Mouse (Mus musculus) liver, embryonic 14.5 days (tissue): ENCODE measurements around the gene Olfr266. TPM values are rescaled to one million over a fixed set of nuclear protein-coding genes. Genes with fewer than 3 reads are reported as not detected.

Experiments
- ATAC-seq: fragments of 200-750 bp; cut with Nextera tagmentation; 2 replicates; pipeline ENCODE4 v1.8.0; 2017; ENCODE audit warnings: moderate number of reproducible peaks, mild to moderate bottlenecking, moderate library complexity; ENCODE audit not compliant: insufficient read depth
- DNase-seq, 3 experiments: peaks; one replicate each; pipeline ENCODE4 v3.0.0-alpha.2; 2012 to 2013; ENCODE audit warnings: low read depth in 3 of 3, low spot score in 3 of 3
- H3K27ac ChIP-seq: fragments of 300-500 bp; sonication (generic); 2 replicates; pipeline ENCODE4 v1.5.1; 2014; ENCODE audit warnings: moderate library complexity, mild to moderate bottlenecking, control low read depth, inconsistent platforms
- H3K27me3 ChIP-seq: fragments of 300-500 bp; sonication (generic); 2 replicates; pipeline ENCODE4 v1.6.1; 2014; ENCODE audit warnings: mild to moderate bottlenecking, low read length, moderate library complexity; ENCODE audit not compliant: control insufficient read depth, insufficient read depth
- H3K36me3 ChIP-seq: fragments of 300-500 bp; sonication (generic); replicated peaks from 2 replicates; pipeline ENCODE4 v1.6.1; 2014; ENCODE audit warnings: low read depth; ENCODE audit not compliant: control insufficient read depth, insufficient read depth
- H3K4me1 ChIP-seq, 2 experiments: fragments of 200-500 bp in 1 of 2; fragments of 300-500 bp in 1 of 2; sonication (generic) in 1 of 2; replicated peaks; 2 replicates each; pipeline ENCODE4 v1.6.1; 2012 to 2014; ENCODE audit warnings: antibody characterized with exemption in 1 of 2, inconsistent platforms in 1 of 2, low read length in 1 of 2; ENCODE audit not compliant: control insufficient read depth in 2 of 2, insufficient read depth in 2 of 2
- H3K4me2 ChIP-seq: fragments of 300-500 bp; sonication (generic); 2 replicates; pipeline ENCODE4 v1.6.1; 2014; ENCODE audit warnings: low read depth, mild to moderate bottlenecking, control low read depth, moderate library complexity
- H3K4me3 ChIP-seq, 2 experiments: fragments of 200-500 bp in 1 of 2; fragments of 300-500 bp in 1 of 2; sonication (generic) in 1 of 2; 2 replicates each; pipeline ENCODE4 v1.5.1; 2012 to 2014; ENCODE audit warnings: low read depth in 2 of 2, low read length in 2 of 2, mild to moderate bottlenecking in 2 of 2, control low read depth in 1 of 2, inconsistent platforms in 1 of 2, moderate library complexity in 1 of 2; ENCODE audit not compliant: insufficient read depth in 1 of 2
- H3K9ac ChIP-seq: fragments of 300-500 bp; sonication (generic); replicated peaks from 2 replicates; pipeline ENCODE4 v1.6.1; 2014; ENCODE audit warnings: mild to moderate bottlenecking, control low read depth, moderate library complexity
- H3K9me3 ChIP-seq: fragments of 300-500 bp; sonication (generic); 2 replicates; pipeline ENCODE4 v1.6.1; 2016; ENCODE audit warnings: low read length, mixed read lengths; ENCODE audit not compliant: control insufficient read depth
- CTCF ChIP-seq: IDR thresholded peaks from 2 replicates; pipeline ENCODE4 v1.5.1; 2016; ENCODE audit warnings: antibody characterized with exemption, low read depth, control low read depth
- EP300 ChIP-seq: IDR thresholded peaks from 2 replicates; pipeline ENCODE4 v1.6.1; 2016; ENCODE audit warnings: antibody characterized with exemption, low read depth
- WGBS: fragments of 180-500 bp; shearing (Covaris S2); extraction: QIAGEN DNeasy Blood & Tissue Kit; methylation state at CpG from one replicate; pipeline ENCODE4 v1.1.7; 2014; ENCODE audit not compliant: insufficient replicate concordance; 5-methylcytosine and 5-hydroxymethylcytosine counted together
- polyA plus RNA-seq, 2 experiments: library from polyadenylated mRNA; depleted of rRNA in 1 of 2; stranded (reverse) in 1 of 2; unstranded in 1 of 2; fragments of >200 nt; fragmentation: Nextera tagmentation in 1 of 2; extraction: Ambion mirVana in 1 of 2; gene quantifications; 2 replicates each; pipeline versions ENCODE4 v1.2.1 to v1.2.3; 2012 to 2014

Olfr266 gene
- polyA plus RNA-seq (2012; rRNA removed), result not detected in 2 replicates
- polyA plus RNA-seq (2014; fragmentation: Nextera tagmentation; extraction: Ambion mirVana), result not detected in 2 replicates

DNA sequence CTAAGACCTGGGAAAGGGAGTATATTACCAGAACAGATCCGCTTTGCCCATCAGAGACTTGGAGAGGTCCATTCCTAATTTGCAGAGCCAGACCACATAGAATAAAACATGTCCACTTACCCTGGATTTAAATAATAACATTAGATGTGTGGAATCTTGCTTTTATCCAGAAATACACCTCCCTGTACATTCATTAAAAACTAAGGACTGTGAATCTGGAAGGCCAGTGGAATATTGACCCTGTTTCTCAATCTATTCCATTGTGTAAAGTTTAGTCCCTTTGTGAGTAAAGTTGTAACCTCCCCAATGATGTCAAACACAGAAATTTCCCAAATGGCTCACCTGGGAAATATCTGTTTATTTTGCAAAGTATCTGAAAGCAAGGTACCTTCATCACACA lies at the start of gene Olfr266:
Gene Olfr266 (minus strand): TSS at position 101 of the 400 bp plus-strand sequence.
- H3K27ac ChIP-seq, result no peak within 1 kb of the TSS
- H3K4me2 ChIP-seq, result no peak within 1 kb of the TSS
- no peaks in the 10 kb centered on the region for H3K4me1 ChIP-seq
- no peaks in the 10 kb centered on the region for H3K36me3 ChIP-seq
- DNase-seq, result no peak
- 53% methylated on average over 1 of the region's 1 CpGs for WGBS
- H3K27me3 ChIP-seq, result no peaks in the 10 kb centered on the region
- ATAC-seq, result no peak
- H3K4me3 ChIP-seq, result no peak within 1 kb of the TSS
- no peak within 1 kb of the TSS for H3K9ac ChIP-seq
- no peaks in the 10 kb centered on the region for H3K9me3 ChIP-seq
- TF ChIP-seq EP300 (no peak), CTCF (no peak)

DNA sequence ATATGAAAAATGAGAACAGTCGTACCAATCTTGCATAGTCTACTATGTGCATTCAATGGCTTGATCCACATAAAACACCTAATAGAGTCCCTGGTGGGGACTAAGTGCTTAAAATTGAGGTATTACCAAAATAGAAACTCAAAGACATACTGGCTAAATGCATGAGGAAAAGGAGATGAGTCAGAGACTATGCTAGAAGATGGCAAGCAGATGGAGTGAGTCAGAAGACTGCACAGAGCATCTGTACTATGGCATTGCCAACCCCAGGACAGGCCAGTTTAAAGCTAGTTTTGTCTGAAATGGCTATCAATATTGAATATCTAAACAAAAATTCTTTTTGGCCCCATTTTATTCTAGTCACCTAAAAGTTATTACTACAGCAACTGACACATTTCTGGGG lies 49.5 kb upstream of the Olfr266 start:
- Histone ChIP-seq H3K27me3 (no peaks in the 10 kb centered on the region), H3K9ac (no peak overlapping the region), H3K36me3 (no peaks in the 10 kb centered on the region), H3K27ac (no peak overlapping the region), H3K4me1 (no peaks in the 10 kb centered on the region), H3K4me2 (no peak overlapping the region), H3K4me3 (no peak overlapping the region), H3K9me3 (no peaks in the 10 kb centered on the region)
- ATAC-seq (no peak), DNase-seq (no peak)
- no peak for TF ChIP-seq CTCF
- TF ChIP-seq EP300, result no peak
- WGBS, result 63% methylated on average over 1 of the region's 1 CpGs

DNA sequence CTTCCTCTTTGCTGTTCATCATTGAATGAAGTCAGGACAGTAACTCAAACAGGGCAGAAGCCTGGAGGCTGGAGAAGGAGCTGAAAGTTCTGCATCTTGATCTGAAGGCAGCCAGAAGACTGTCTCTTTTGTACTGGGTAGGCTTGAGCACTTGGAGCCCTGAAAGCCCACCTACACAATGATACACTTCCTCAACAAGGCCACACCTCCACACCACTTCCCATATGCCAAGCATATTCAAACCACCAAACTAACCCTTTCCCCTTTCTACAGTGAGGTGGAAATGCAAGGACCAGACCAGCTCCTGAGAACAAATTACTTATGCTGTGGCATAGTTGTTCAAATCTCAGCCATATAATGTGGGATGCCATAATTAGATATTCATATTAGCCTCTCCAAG lies 46.8 kb upstream of the Olfr266 start:
- Histone ChIP-seq H3K9me3 (no peaks in the 10 kb centered on the region), H3K4me1 (no peaks in the 10 kb centered on the region), H3K9ac (no peak overlapping the region), H3K27ac (no peak overlapping the region), H3K4me2 (no peak overlapping the region), H3K27me3 (no peaks in the 10 kb centered on the region), H3K4me3 (no peak overlapping the region), H3K36me3 (no peaks in the 10 kb centered on the region)
- ATAC-seq (no peak), DNase-seq (no peak)
- no peak for TF ChIP-seq EP300
- TF ChIP-seq CTCF, result no peak

DNA sequence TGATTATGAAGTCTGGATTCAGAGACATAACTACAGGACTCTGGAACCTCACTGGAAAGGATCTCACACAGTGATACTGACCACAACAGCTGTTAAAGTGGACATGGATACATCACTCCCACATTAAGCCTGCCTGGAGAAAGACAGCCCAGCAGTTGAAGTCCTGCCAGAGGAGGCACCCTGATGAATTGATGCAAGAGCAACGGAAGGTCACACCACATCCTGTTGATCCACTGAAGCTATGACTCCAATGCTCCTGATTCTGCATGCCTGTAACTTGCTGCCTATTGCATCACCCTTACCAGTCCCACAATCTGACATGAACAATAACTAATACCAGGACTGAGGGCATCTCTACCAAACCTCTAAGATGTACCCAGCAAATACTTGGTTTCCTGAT lies 6.0 kb upstream of the Olfr266 start:
- Histone ChIP-seq H3K27ac (no peak overlapping the region), H3K4me1 (no peaks in the 10 kb centered on the region), H3K4me2 (no peak overlapping the region), H3K9me3 (no peaks in the 10 kb centered on the region), H3K9ac (no peak overlapping the region), H3K4me3 (no peak overlapping the region), H3K27me3 (no peaks in the 10 kb centered on the region), H3K36me3 (no peaks in the 10 kb centered on the region)
- no peak for DNase-seq
- WGBS, result 24% methylated on average over 1 of the region's 1 CpGs
- no peak for ATAC-seq
- TF ChIP-seq EP300, result no peak
- TF ChIP-seq CTCF, result no peak

DNA sequence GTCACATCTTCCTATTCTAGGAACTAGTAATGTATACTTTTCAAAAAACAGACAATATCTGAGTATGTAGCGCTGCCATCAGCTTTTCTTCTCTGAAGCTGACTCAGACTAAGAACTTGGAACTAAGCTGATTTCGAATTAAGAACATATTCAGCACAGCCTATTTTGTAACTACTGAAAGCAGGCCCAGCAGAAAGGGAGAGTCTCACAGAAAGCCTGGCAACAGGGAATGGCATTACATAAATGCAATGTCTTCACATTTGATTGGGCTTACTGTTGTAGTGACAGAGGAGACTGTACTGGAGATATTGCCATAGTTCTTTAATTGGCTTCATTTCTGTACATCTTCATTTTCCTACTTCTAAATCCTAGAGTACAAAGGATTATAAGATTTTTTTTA lies 8.4 kb downstream of the Olfr266 start:
- ATAC-seq, result no peak
- Histone ChIP-seq H3K4me3 (no peak overlapping the region), H3K27me3 (no peaks in the 10 kb centered on the region), H3K4me1 (no peaks in the 10 kb centered on the region), H3K9ac (no peak overlapping the region), H3K4me2 (no peak overlapping the region), H3K36me3 (no peaks in the 10 kb centered on the region), H3K27ac (no peak overlapping the region), H3K9me3 (no peaks in the 10 kb centered on the region)
- TF ChIP-seq CTCF (no peak), EP300 (no peak)
- WGBS, result 47% methylated on average over 2 of the region's 2 CpGs
- no peak for DNase-seq
